Mouse (Mus musculus) stomach, postnatal 0 days (tissue): Measurements from ENCODE around the gene Zfp846.

Experiments used
- CTCF ChIP-seq: IDR thresholded peaks from 2 replicates; pipeline ENCODE4 v1.5.1; 2016; ENCODE audit warnings: antibody characterized with exemption, low read depth, mild to moderate bottlenecking, moderate library complexity
- EP300 ChIP-seq: optimal IDR thresholded peaks from 2 replicates; pipeline ENCODE3; 2016; ENCODE audit warnings: antibody characterized with exemption

GRCm38 (mm10) chr9:20645121-20645520 is 64.0 kb downstream of the Zfp846 start:
- TF ChIP-seq EP300 (no peak), CTCF (no peak)
